27 mouse cellular contexts compared by ENCODE assay signal in the genomic region with DNA sequence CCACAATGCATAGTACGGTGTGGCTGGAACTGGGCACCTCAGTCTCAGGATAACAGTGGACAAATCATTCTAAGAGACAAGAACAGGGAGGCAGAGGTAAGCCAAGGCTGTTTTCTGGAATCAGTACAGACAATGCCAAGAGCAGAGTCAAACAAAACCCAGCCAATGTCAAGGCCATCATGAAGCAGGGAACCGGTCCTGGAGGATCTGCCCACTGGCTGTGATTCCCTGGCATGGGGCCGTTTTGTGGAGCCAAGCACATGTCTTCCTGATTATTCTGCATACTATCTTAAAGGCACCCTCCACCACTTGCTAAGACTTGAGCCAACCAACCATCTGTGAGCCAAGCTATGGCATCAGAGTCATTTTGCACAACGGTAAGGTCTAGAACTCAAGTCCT.
DNase-seq lines count a peak whose midpoint lies in the region; ATAC-seq lines count a peak whose summit lies in the region.
"Had no signal": no experiment of that assay in that cellular context is flagged by ENCODE, and none has a peak within 500 bp of the region (broad histone marks: within the 10 kb centered on the region; RNA-seq: fewer than 3 reads in every experiment).

No protein-coding gene starts in this region.

- H3K36me3 ChIP-seq in forebrain, embryonic 15.5 days, result no peaks in the 10 kb centered on the region
- H3K36me3 ChIP-seq in forebrain, embryonic 11.5 days (ENCODE audit: control insufficient read depth, insufficient read depth, low read length), result no peaks in the 10 kb centered on the region
- H3K36me3 ChIP-seq: embryonic facial prominence, embryonic 13.5 days; heart, embryonic 12.5 days; hindbrain, embryonic 12.5 days; limb, embryonic 10.5 days; limb, embryonic 15.5 days; neural tube, embryonic 15.5 days; stomach, embryonic 15.5 days had no signal

- H3K4me2 ChIP-seq in forebrain, embryonic 15.5 days (replicated peaks), result no peak overlapping the region
- H3K4me2 ChIP-seq in forebrain, embryonic 11.5 days (ENCODE audit: low read depth, low read length, severe bottlenecking), result no peak overlapping the region
- H3K4me2 ChIP-seq: embryonic facial prominence, embryonic 13.5 days; heart, embryonic 12.5 days; hindbrain, embryonic 12.5 days; limb, embryonic 15.5 days; neural tube, embryonic 15.5 days; stomach, embryonic 15.5 days had no signal

- no peak overlapping the region for H3K9ac ChIP-seq in forebrain, embryonic 15.5 days (replicated peaks)
- H3K9ac ChIP-seq in forebrain, embryonic 11.5 days (ENCODE audit: low read length), result no peak overlapping the region
- H3K9ac ChIP-seq: embryonic facial prominence, embryonic 13.5 days; heart, embryonic 12.5 days; hindbrain, embryonic 12.5 days; limb, embryonic 15.5 days; liver, embryonic 14.5 days; neural tube, embryonic 15.5 days; stomach, embryonic 15.5 days had no signal

- DNase-seq in adrenal gland, postnatal 25 days, result peak; percentile 4
- no peak for DNase-seq in adrenal gland, postnatal 4 days (ENCODE audit: low spot score in 2 of 2)
- DNase-seq in forebrain, embryonic 11.5 days (ENCODE audit: low spot score), result no peak
- DNase-seq in heart, postnatal 10 days, result peak; percentile 9 to 11
- DNase-seq in heart, postnatal 25 days (ENCODE audit: low spot score), result no peak
- peak; percentile 22 for DNase-seq in brain, adult 2 months (ENCODE audit: low read depth, low spot score)
- no peak for DNase-seq in ovary, adult 18-20 months (ENCODE audit: low spot score)
- DNase-seq: gastrocnemius, postnatal 10 days; kidney, adult 8-10 months; kidney, postnatal 4 days; lung, adult 2 months; lung, postnatal 10 days; midbrain, embryonic 14.5 days; right cerebral cortex, postnatal 25 days had no signal

- H3K4me3 ChIP-seq in forebrain, embryonic 15.5 days, result no peak overlapping the region
- no peak overlapping the region for H3K4me3 ChIP-seq in forebrain, embryonic 11.5 days (ENCODE audit: low read depth, low read length)
- H3K4me3 ChIP-seq: embryonic facial prominence, embryonic 13.5 days; heart, embryonic 12.5 days; hindbrain, embryonic 12.5 days; limb, embryonic 10.5 days; limb, embryonic 15.5 days; neural tube, embryonic 15.5 days; stomach, embryonic 15.5 days had no signal

- 0 out of 2 replicates have a peak overlapping the region, but pooled peaks have one; percentile 84 for H3K27ac ChIP-seq in forebrain, embryonic 15.5 days (replicated peaks)
- no peak overlapping the region for H3K27ac ChIP-seq in forebrain, embryonic 11.5 days (ENCODE audit: low read depth, low read length)
- H3K27ac ChIP-seq: embryonic facial prominence, embryonic 13.5 days; hindbrain, embryonic 12.5 days; kidney, postnatal 0 days; limb, embryonic 10.5 days; limb, embryonic 15.5 days; liver, embryonic 14.5 days; macrophage; stomach, embryonic 15.5 days had no signal

- peaks cover 17% of the 10 kb centered on the region for H3K4me1 ChIP-seq in forebrain, embryonic 15.5 days
- 0 out of 2 replicates have a peak, but pooled peaks cover 3% of the 10 kb centered on the region for H3K4me1 ChIP-seq in forebrain, embryonic 11.5 days (replicated peaks; ENCODE audit: control insufficient read depth, insufficient read depth, low read length)
- H3K4me1 ChIP-seq: heart, embryonic 12.5 days; hindbrain, embryonic 12.5 days; limb, embryonic 10.5 days; stomach, embryonic 15.5 days had no signal

- H3K9me3 ChIP-seq in forebrain, embryonic 15.5 days, result no peaks in the 10 kb centered on the region
- no peaks in the 10 kb centered on the region for H3K9me3 ChIP-seq in forebrain, embryonic 11.5 days (ENCODE audit: control insufficient read depth, low read length)
- H3K9me3 ChIP-seq: embryonic facial prominence, embryonic 13.5 days; heart, embryonic 12.5 days; hindbrain, embryonic 12.5 days; limb, embryonic 10.5 days; limb, embryonic 15.5 days; neural tube, embryonic 15.5 days; stomach, embryonic 15.5 days had no signal

- intact Hi-C loops in heart, postnatal 10 days (cut with DNase I), result no loop called here
- intact Hi-C loops in heart, postnatal 25 days (cut with DNase I), result no loop called here

- H3K27me3 ChIP-seq in forebrain, embryonic 15.5 days, result no peaks in the 10 kb centered on the region
- no peaks in the 10 kb centered on the region for H3K27me3 ChIP-seq in forebrain, embryonic 11.5 days (ENCODE audit: control insufficient read depth, insufficient read depth, low read length)
- H3K27me3 ChIP-seq: embryonic facial prominence, embryonic 13.5 days; hindbrain, embryonic 12.5 days; limb, embryonic 15.5 days; neural tube, embryonic 15.5 days; stomach, embryonic 15.5 days had no signal

- WGBS in forebrain, embryonic 15.5 days, result 66% methylated on average over 4 of the region's 4 CpGs
- 88% methylated on average over 4 of the region's 4 CpGs for WGBS in forebrain, embryonic 11.5 days

- 0 out of 2 replicates have a peak, but pooled peaks have one; percentile 27 for ATAC-seq in forebrain, embryonic 15.5 days (replicated peaks)
- no peak for ATAC-seq in forebrain, embryonic 11.5 days (replicated peaks; ENCODE audit: low FRiP score)
- ATAC-seq: CD4-positive, CD25-positive, alpha-beta regulatory T cell, adult 4 months; intestine, embryonic 16.5 days had no signal

Comparison
In these comparisons a context has a peak if more than half of its experiments do, and no peak if none do; other contexts are left out.
1. DNase-seq: peak in adrenal gland, postnatal 25 days (single experiment), heart, postnatal 10 days (2 of 2) and brain, adult 2 months (single experiment); none in adrenal gland, postnatal 4 days (0 of 2), forebrain, embryonic 11.5 days (single experiment), heart, postnatal 25 days (single experiment) and ovary, adult 18-20 months (single experiment).